Mouse (Mus musculus) bone marrow, adult 2 months (tissue): Measurements from ENCODE around the gene Trappc6a. TPM values are rescaled to one million over a fixed set of nuclear protein-coding genes. Genes with fewer than 3 reads are reported as not detected.

Source experiments
- H3K27ac ChIP-seq: fragments of 200-500 bp; 2 replicates; pipeline ENCODE4 v1.5.1; 2012; ENCODE audit warnings: low read depth, mild to moderate bottlenecking, control low read depth, inconsistent platforms, low read length; ENCODE audit not compliant: control insufficient read depth, poor library complexity, insufficient read depth
- H3K4me1 ChIP-seq: fragments of 200-500 bp; 2 replicates; pipeline ENCODE4 v1.6.1; 2011; ENCODE audit warnings: low read length; ENCODE audit not compliant: control insufficient read depth, insufficient read depth
- H3K4me3 ChIP-seq: fragments of 200-500 bp; replicated peaks from 2 replicates; pipeline ENCODE3; 2011; ENCODE audit warnings: mild to moderate bottlenecking, low read depth, low read length, control low read depth; ENCODE audit not compliant: control insufficient read depth
- CTCF ChIP-seq: fragments of 200-500 bp; IDR thresholded peaks from 2 replicates; pipeline ENCODE4 v1.5.1; 2011; ENCODE audit warnings: low read length, control low read depth; ENCODE audit not compliant: control insufficient read depth, insufficient read depth
- POLR2A ChIP-seq: fragments of 200-500 bp; IDR thresholded peaks from 2 replicates; pipeline ENCODE4 v1.6.1; 2011; ENCODE audit warnings: low read depth, mild to moderate bottlenecking, control low read depth, low read length, borderline replicate concordance; ENCODE audit not compliant: control insufficient read depth
- WGBS: fragments of 180-500 bp; shearing (Covaris S2); methylation state at CpG from one replicate; pipeline ENCODE4 v1.1.7; 2018; 5-methylcytosine and 5-hydroxymethylcytosine counted together
- polyA plus RNA-seq: library from polyadenylated mRNA; stranded (reverse); fragments of >200 nt; gene quantifications from 2 replicates; pipeline ENCODE4 v1.2.4, GENCODE M21; 2011; ENCODE audit warnings: low replicate concordance; ENCODE audit not compliant: missing spikeins, insufficient read depth, insufficient read length

Trappc6a gene
- polyA plus RNA-seq, 1 experiment: 12.4 TPM

GRCm38 (mm10) chr7:19466602-19467145, 41.5 kb upstream of the Trappc6a start:
- Histone ChIP-seq H3K4me3 (no peak overlapping the region), H3K4me1 (peaks cover 3% of the 10 kb centered on the region; the same call in 1 of the 2 replicates), H3K27ac (no peak overlapping the region)
- TF ChIP-seq POLR2A (no peak), CTCF (no peak)
- WGBS: 64% methylated on average over 5 of the region's 5 CpGs

DNA sequence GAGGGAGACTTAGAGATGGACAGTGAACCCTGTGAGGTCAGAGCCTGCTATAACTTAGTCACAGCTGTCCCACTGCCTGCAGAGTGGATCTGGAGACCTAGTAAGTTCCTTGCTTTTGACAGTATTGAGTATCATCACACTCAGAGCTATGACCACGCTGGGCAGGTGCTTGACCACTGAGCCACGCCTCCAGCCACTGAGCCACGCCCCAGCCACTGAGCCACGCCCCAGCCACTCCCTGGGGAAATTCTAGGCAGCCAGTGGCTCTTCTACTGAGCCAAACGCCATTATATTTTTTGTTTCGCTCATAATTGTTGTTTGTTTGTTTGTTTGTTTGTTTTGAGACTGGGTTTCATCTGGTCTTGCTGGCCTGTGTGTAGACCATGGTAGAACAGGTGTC, 40.6 kb upstream of the Trappc6a start:
- peaks cover 7% of the 10 kb centered on the region; the same call in 1 of the 2 replicates for H3K4me1 ChIP-seq
- WGBS: 51% methylated on average over 6 of the region's 6 CpGs
- H3K4me3 ChIP-seq: no peak overlapping the region
- no peak overlapping the region for H3K27ac ChIP-seq
- TF ChIP-seq CTCF: no peak
- no peak for TF ChIP-seq POLR2A

GRCm38 (mm10) chr7:19468279-19468678, 39.9 kb upstream of the Trappc6a start:
- Histone ChIP-seq H3K4me1 (peaks cover 11% of the 10 kb centered on the region), H3K4me3 (no peak overlapping the region), H3K27ac (peak overlapping the region; percentile 5; the same call in 1 of the 2 replicates)
- TF ChIP-seq POLR2A (no peak), CTCF (no peak)
- 23% methylated on average over 12 of the region's 12 CpGs for WGBS

DNA sequence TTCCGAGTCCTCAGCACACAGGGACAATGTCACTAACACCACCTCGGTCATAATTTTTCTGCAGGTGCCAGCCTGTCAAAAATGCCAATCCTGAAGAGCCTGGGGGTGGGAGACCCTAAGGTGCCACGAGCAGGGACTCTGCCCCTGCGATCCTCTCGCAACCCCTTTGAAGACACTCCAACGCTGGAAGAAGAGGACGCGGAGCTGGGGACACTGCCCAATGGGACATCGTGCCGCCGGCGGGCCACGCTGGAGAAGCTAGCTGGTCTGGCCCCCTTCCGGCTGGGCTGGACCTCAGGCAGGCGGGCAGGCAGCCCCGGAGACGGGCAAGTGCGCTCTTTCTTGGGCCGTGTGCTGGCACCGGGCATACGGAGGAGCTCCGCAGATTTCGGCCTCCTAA, 38.8 kb upstream of the Trappc6a start:
- Histone ChIP-seq H3K4me3 (no peak overlapping the region), H3K27ac (no peak overlapping the region), H3K4me1 (peaks cover 14% of the 10 kb centered on the region)
- WGBS: 89% methylated on average over 23 of the region's 23 CpGs
- TF ChIP-seq POLR2A (no peak), CTCF (no peak)

DNA sequence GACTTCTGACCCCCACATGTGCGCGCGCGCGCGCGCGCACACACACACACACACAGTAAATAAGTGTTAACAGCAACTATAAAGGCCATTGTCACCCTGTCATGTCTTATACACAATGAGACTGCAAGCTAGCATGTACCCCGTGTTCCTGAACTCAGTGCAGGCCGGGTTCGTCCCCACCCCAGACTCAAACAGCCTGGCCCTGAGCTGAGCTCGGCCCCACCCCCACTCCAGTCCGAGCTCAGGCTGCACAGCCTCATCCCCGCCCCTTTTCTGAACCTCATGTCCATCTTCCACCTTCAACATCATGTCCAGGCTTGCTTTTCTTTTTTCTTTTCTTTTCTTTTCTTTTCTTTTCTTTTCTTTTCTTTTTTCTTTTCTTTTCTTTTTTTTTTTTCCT, 37.9 kb upstream of the Trappc6a start:
- H3K4me3 ChIP-seq: no peak overlapping the region
- no peak for TF ChIP-seq CTCF
- TF ChIP-seq POLR2A: no peak
- H3K4me1 ChIP-seq: peaks cover 14% of the 10 kb centered on the region
- H3K27ac ChIP-seq: no peak overlapping the region
- WGBS: 75% methylated on average over 14 of the region's 14 CpGs

DNA sequence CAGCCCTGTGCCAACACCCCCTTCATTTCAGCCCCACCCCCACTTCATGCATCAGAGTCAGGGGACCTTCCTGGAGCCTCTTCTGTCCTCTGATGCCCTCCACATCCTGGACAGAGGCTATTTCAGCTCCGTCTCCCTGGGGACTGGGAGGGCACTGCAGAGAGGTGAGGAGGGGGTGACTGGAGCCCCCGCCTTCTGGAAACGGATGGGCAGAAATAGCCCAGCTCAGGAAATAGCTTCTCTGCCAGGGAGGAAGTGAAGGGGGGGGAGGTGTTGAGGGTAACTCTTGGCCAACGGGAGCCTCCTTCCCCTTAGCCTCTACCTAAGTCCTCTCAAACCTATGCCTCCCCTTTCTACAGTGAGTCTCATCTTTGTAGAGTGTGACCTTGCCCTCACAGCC, 35.8 kb upstream of the Trappc6a start:
- Histone ChIP-seq H3K27ac (peak overlapping the region; percentile 71), H3K4me3 (peak overlapping the region; percentile 36), H3K4me1 (peaks cover 14% of the 10 kb centered on the region)
- 2% methylated on average over 4 of the region's 4 CpGs for WGBS
- TF ChIP-seq POLR2A: no peak
- TF ChIP-seq CTCF: no peak

- TF ChIP-seq CTCF (no peak), POLR2A (peak; percentile 29; the same call in 1 of the 2 replicates)
- WGBS: 4% methylated on average over 89 of the region's 89 CpGs
- peaks cover 12% of the 10 kb centered on the region for H3K4me1 ChIP-seq
- H3K4me3 ChIP-seq: peak overlapping the region; percentile 72
- H3K27ac ChIP-seq: peak overlapping the region; percentile 94
Measured at GRCm38 (mm10) chr7:19473875-19474443, 34.2 kb upstream of the Trappc6a start.

GRCm38 (mm10) chr7:19477084-19477483, 31.1 kb upstream of the Trappc6a start:
- WGBS: 60% methylated on average over 2 of the region's 2 CpGs
- H3K4me1 ChIP-seq: peaks cover 8% of the 10 kb centered on the region
- no peak overlapping the region for H3K27ac ChIP-seq
- TF ChIP-seq CTCF (peak; percentile 14; the same call in 1 of the 2 replicates), POLR2A (no peak)
- H3K4me3 ChIP-seq: no peak overlapping the region

DNA sequence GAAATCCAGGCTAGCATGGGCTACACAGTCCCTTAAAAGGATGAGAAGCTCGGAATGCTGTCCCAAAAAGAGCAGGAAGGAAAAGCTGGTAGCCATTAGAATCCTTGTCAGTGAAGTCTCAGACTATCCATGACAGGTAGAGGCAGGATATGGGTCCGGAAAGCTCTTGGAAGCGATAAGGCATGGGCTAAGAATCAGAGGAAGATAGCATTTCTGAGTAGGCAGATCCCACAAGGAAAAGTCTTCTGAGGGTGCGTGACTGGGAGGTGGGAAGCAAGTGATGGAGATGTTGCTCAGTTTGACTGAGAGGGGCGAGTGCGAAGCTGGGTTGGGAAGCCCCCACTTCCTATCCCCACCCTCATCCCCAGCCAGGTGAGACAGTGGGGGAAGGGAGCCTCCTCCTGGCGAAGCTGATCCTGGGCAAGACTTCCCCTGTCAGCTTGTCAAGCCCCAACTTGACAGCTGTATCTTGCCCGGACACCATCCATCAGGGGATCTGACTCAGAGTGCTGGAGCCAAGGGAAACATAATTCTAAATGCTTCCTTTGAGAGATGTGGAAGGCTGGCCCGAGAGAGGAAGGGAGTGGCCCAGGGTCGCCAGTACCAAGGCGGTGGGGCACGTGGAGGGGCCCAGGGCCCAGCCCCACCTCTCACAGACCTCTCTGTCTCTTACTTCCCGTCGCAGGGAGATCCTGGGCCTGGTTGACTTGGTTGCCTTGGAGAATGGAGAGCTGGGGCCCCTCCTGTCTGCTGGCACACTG, 30.4 kb upstream of the Trappc6a start:
- Histone ChIP-seq H3K4me3 (no peak overlapping the region), H3K27ac (no peak overlapping the region), H3K4me1 (peaks cover 6% of the 10 kb centered on the region)
- WGBS: 44% methylated on average over 14 of the region's 14 CpGs
- TF ChIP-seq POLR2A (no peak), CTCF (no peak)
